Mouse (Mus musculus): ENCODE data around the gene Fgf12. TPM values are rescaled to one million over a fixed set of nuclear protein-coding genes. Genes with fewer than 3 reads are reported as not detected.

The Fgf12 gene
- polyA plus RNA-seq, 1 experiment from 2014 or later: 1.4 TPM

GRCm38 (mm10) chr16:28421617-28422016 is 331.3 kb downstream of the Fgf12 start:
- Histone ChIP-seq H3K4me2 (ENCODE audit: low read length) (no peak overlapping the region), H3K36me3 (ENCODE audit: control insufficient read depth, insufficient read depth, low read length) (no peaks in the 10 kb centered on the region), H3K9me3 (ENCODE audit: control insufficient read depth, low read length) (no peaks in the 10 kb centered on the region), H3K9ac (ENCODE audit: low read length) (no peak overlapping the region), H3K27me3 (replicated peaks; ENCODE audit: control insufficient read depth, insufficient read depth, low read length) (no peaks in the 10 kb centered on the region), H3K4me1 (replicated peaks; ENCODE audit: control insufficient read depth, insufficient read depth, low read length) (no peaks in the 10 kb centered on the region), H3K27ac (ENCODE audit: low read depth) (no peak overlapping the region), H3K4me3 (ENCODE audit: low read depth, low read length) (no peak overlapping the region)
- DNase-seq (ENCODE audit: low spot score): no peak
- ATAC-seq (replicated peaks; ENCODE audit: low FRiP score, low TSS enrichment, low read depth): no peak
- whole genome bisulfite sequencing: 92% methylated on average over 1 of the region's 1 CpGs

- DNase-seq (ENCODE audit: low spot score) (no peak), ATAC-seq (replicated peaks; ENCODE audit: low FRiP score, low TSS enrichment, low read depth) (no peak)
- Histone ChIP-seq H3K9me3 (ENCODE audit: control insufficient read depth, low read length) (no peaks in the 10 kb centered on the region), H3K4me1 (replicated peaks; ENCODE audit: control insufficient read depth, insufficient read depth, low read length) (no peaks in the 10 kb centered on the region), H3K36me3 (ENCODE audit: control insufficient read depth, insufficient read depth, low read length) (no peaks in the 10 kb centered on the region), H3K9ac (ENCODE audit: low read length) (no peak overlapping the region), H3K4me3 (ENCODE audit: low read depth, low read length) (no peak overlapping the region), H3K4me2 (ENCODE audit: low read length) (no peak overlapping the region), H3K27me3 (replicated peaks; ENCODE audit: control insufficient read depth, insufficient read depth, low read length) (no peaks in the 10 kb centered on the region), H3K27ac (ENCODE audit: low read depth) (no peak overlapping the region)
- WGBS: 75% methylated on average over 3 of the region's 3 CpGs
Measured at GRCm38 (mm10) chr16:28419693-28420299, 333.1 kb downstream of the Fgf12 start.

- 72% methylated on average over 5 of the region's 5 CpGs for WGBS
- Histone ChIP-seq H3K9ac (ENCODE audit: low read length) (no peak overlapping the region), H3K4me3 (ENCODE audit: low read depth, low read length) (no peak overlapping the region), H3K4me1 (replicated peaks; ENCODE audit: control insufficient read depth, insufficient read depth, low read length) (no peaks in the 10 kb centered on the region), H3K36me3 (ENCODE audit: control insufficient read depth, insufficient read depth, low read length) (no peaks in the 10 kb centered on the region), H3K27me3 (replicated peaks; ENCODE audit: control insufficient read depth, insufficient read depth, low read length) (no peaks in the 10 kb centered on the region), H3K4me2 (ENCODE audit: low read length) (no peak overlapping the region), H3K9me3 (ENCODE audit: control insufficient read depth, low read length) (no peaks in the 10 kb centered on the region), H3K27ac (ENCODE audit: low read depth) (no peak overlapping the region)
- DNase-seq (ENCODE audit: low spot score) (no peak), ATAC-seq (replicated peaks; ENCODE audit: low FRiP score, low TSS enrichment, low read depth) (no peak)
Measured at GRCm38 (mm10) chr16:28411210-28411817, 341.6 kb downstream of the Fgf12 start.

GRCm38 (mm10) chr16:28408294-28408693 is 344.6 kb downstream of the Fgf12 start:
- Histone ChIP-seq H3K9ac (ENCODE audit: low read length) (no peak overlapping the region), H3K4me1 (replicated peaks; ENCODE audit: control insufficient read depth, insufficient read depth, low read length) (no peaks in the 10 kb centered on the region), H3K9me3 (ENCODE audit: control insufficient read depth, low read length) (no peaks in the 10 kb centered on the region), H3K4me2 (ENCODE audit: low read length) (no peak overlapping the region), H3K27me3 (replicated peaks; ENCODE audit: control insufficient read depth, insufficient read depth, low read length) (no peaks in the 10 kb centered on the region), H3K4me3 (ENCODE audit: low read depth, low read length) (no peak overlapping the region), H3K36me3 (ENCODE audit: control insufficient read depth, insufficient read depth, low read length) (no peaks in the 10 kb centered on the region), H3K27ac (ENCODE audit: low read depth) (no peak overlapping the region)
- 72% methylated on average over 7 of the region's 7 CpGs for WGBS
- DNase-seq (ENCODE audit: low spot score) (no peak), ATAC-seq (replicated peaks; ENCODE audit: low FRiP score, low TSS enrichment, low read depth) (no peak)

- Histone ChIP-seq H3K9me3 (ENCODE audit: control insufficient read depth, low read length) (no peaks in the 10 kb centered on the region), H3K4me1 (replicated peaks; ENCODE audit: control insufficient read depth, insufficient read depth, low read length) (no peaks in the 10 kb centered on the region), H3K27ac (ENCODE audit: low read depth) (no peak overlapping the region), H3K4me2 (ENCODE audit: low read length) (no peak overlapping the region), H3K9ac (ENCODE audit: low read length) (no peak overlapping the region), H3K27me3 (replicated peaks; ENCODE audit: control insufficient read depth, insufficient read depth, low read length) (no peaks in the 10 kb centered on the region), H3K36me3 (ENCODE audit: control insufficient read depth, insufficient read depth, low read length) (no peaks in the 10 kb centered on the region), H3K4me3 (ENCODE audit: low read depth, low read length) (no peak overlapping the region)
- WGBS: 38% methylated on average over 2 of the region's 2 CpGs
- ATAC-seq (replicated peaks; ENCODE audit: low FRiP score, low TSS enrichment, low read depth) (no peak), DNase-seq (ENCODE audit: low spot score) (no peak)
Measured at GRCm38 (mm10) chr16:28407892-28408291, 345.0 kb downstream of the Fgf12 start.

GRCm38 (mm10) chr16:28404156-28404555 is 348.7 kb downstream of the Fgf12 start:
- H3K27ac ChIP-seq (ENCODE audit: low read depth): no peak overlapping the region
- H3K4me3 ChIP-seq (ENCODE audit: low read depth, low read length): no peak overlapping the region
- ATAC-seq (replicated peaks; ENCODE audit: low FRiP score, low TSS enrichment, low read depth): no peak
- no peaks in the 10 kb centered on the region for H3K4me1 ChIP-seq (replicated peaks; ENCODE audit: control insufficient read depth, insufficient read depth, low read length)
- H3K9me3 ChIP-seq (ENCODE audit: control insufficient read depth, low read length): no peaks in the 10 kb centered on the region
- no peak overlapping the region for H3K4me2 ChIP-seq (ENCODE audit: low read length)
- no peaks in the 10 kb centered on the region for H3K27me3 ChIP-seq (replicated peaks; ENCODE audit: control insufficient read depth, insufficient read depth, low read length)
- DNase-seq (ENCODE audit: low spot score): no peak
- H3K36me3 ChIP-seq (ENCODE audit: control insufficient read depth, insufficient read depth, low read length): no peaks in the 10 kb centered on the region
- no peak overlapping the region for H3K9ac ChIP-seq (ENCODE audit: low read length)
- WGBS: 72% methylated on average over 1 of the region's 1 CpGs

GRCm38 (mm10) chr16:28402701-28403100 is 350.2 kb downstream of the Fgf12 start:
- no peak overlapping the region for H3K9ac ChIP-seq (ENCODE audit: low read length)
- no peaks in the 10 kb centered on the region for H3K27me3 ChIP-seq (replicated peaks; ENCODE audit: control insufficient read depth, insufficient read depth, low read length)
- H3K4me1 ChIP-seq (replicated peaks; ENCODE audit: control insufficient read depth, insufficient read depth, low read length): no peaks in the 10 kb centered on the region
- H3K4me2 ChIP-seq (ENCODE audit: low read length): no peak overlapping the region
- ATAC-seq (replicated peaks; ENCODE audit: low FRiP score, low TSS enrichment, low read depth) (no peak), DNase-seq (ENCODE audit: low spot score) (no peak)
- H3K9me3 ChIP-seq (ENCODE audit: control insufficient read depth, low read length): no peaks in the 10 kb centered on the region
- H3K4me3 ChIP-seq (ENCODE audit: low read depth, low read length): no peak overlapping the region
- H3K36me3 ChIP-seq (ENCODE audit: control insufficient read depth, insufficient read depth, low read length): no peaks in the 10 kb centered on the region
- 64% methylated on average over 4 of the region's 4 CpGs for WGBS
- no peak overlapping the region for H3K27ac ChIP-seq (ENCODE audit: low read depth)

- no peak for DNase-seq (ENCODE audit: low spot score)
- no peaks in the 10 kb centered on the region for H3K27me3 ChIP-seq (replicated peaks; ENCODE audit: control insufficient read depth, insufficient read depth, low read length)
- no peak for ATAC-seq (replicated peaks; ENCODE audit: low FRiP score, low TSS enrichment, low read depth)
- no peak overlapping the region for H3K27ac ChIP-seq (ENCODE audit: low read depth)
- H3K4me2 ChIP-seq (ENCODE audit: low read length): no peak overlapping the region
- no peaks in the 10 kb centered on the region for H3K36me3 ChIP-seq (ENCODE audit: control insufficient read depth, insufficient read depth, low read length)
- H3K4me1 ChIP-seq (replicated peaks; ENCODE audit: control insufficient read depth, insufficient read depth, low read length): no peaks in the 10 kb centered on the region
- H3K9me3 ChIP-seq (ENCODE audit: control insufficient read depth, low read length): no peaks in the 10 kb centered on the region
- 86% methylated on average over 5 of the region's 5 CpGs for WGBS
- H3K9ac ChIP-seq (ENCODE audit: low read length): no peak overlapping the region
- no peak overlapping the region for H3K4me3 ChIP-seq (ENCODE audit: low read depth, low read length)
Measured at GRCm38 (mm10) chr16:28391283-28391682, 361.6 kb downstream of the Fgf12 start.

GRCm38 (mm10) chr16:28389114-28389513 is 363.8 kb downstream of the Fgf12 start:
- H3K4me3 ChIP-seq (ENCODE audit: low read depth, low read length): no peak overlapping the region
- no peak overlapping the region for H3K4me2 ChIP-seq (ENCODE audit: low read length)
- no peaks in the 10 kb centered on the region for H3K27me3 ChIP-seq (replicated peaks; ENCODE audit: control insufficient read depth, insufficient read depth, low read length)
- no peak overlapping the region for H3K9ac ChIP-seq (ENCODE audit: low read length)
- H3K4me1 ChIP-seq (replicated peaks; ENCODE audit: control insufficient read depth, insufficient read depth, low read length): no peaks in the 10 kb centered on the region
- H3K9me3 ChIP-seq (ENCODE audit: control insufficient read depth, low read length): no peaks in the 10 kb centered on the region
- ATAC-seq (replicated peaks; ENCODE audit: low FRiP score, low TSS enrichment, low read depth) (no peak), DNase-seq (ENCODE audit: low spot score) (no peak)
- no peak overlapping the region for H3K27ac ChIP-seq (ENCODE audit: low read depth)
- 84% methylated on average over 4 of the region's 4 CpGs for WGBS
- H3K36me3 ChIP-seq (ENCODE audit: control insufficient read depth, insufficient read depth, low read length): no peaks in the 10 kb centered on the region

Measured in intestine, embryonic 14.5 days (tissue).